Mouse (Mus musculus): ENCODE data around the gene Tcf15. TPM values are rescaled to one million over a fixed set of nuclear protein-coding genes. Genes with fewer than 3 reads are reported as not detected.
A peak's percentile ranks its signal among the peaks of the same experiment; 100 is the strongest.

Tcf15 gene
- polyA plus RNA-seq, 1 experiment, result 2.0 TPM

DNA sequence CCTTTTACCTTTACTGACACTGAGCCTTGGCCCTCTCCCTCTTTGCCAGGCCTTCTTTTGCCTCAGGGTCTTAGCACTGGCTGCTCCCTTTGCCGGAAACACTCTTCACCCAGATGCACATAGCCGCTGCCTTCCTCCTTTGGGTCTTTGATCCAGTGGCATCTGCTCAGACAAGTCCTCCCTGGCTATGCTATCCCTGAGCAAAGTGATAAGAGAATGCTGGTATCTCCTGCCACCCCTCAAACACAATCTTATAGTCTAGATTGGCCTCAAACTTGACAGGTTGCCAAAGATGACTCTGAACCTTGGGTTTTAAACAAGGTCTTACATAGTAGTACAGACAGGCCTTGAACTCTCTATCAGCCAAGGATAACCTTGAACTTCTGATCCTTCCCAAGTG lies 51.2 kb downstream of the Tcf15 start:
- no peak for TF ChIP-seq CTCF (IDR thresholded peaks at IDR 0.05; ENCODE audit: borderline replicate concordance, extremely low read depth, insufficient read depth, insufficient read length)
- no peak for TF ChIP-seq POLR2A (IDR thresholded peaks at IDR 0.05; ENCODE audit: borderline replicate concordance, extremely low read depth, insufficient read depth, insufficient read length, poor library complexity, severe bottlenecking)
- no peak for DNase-seq (ENCODE audit: low read depth)

DNA sequence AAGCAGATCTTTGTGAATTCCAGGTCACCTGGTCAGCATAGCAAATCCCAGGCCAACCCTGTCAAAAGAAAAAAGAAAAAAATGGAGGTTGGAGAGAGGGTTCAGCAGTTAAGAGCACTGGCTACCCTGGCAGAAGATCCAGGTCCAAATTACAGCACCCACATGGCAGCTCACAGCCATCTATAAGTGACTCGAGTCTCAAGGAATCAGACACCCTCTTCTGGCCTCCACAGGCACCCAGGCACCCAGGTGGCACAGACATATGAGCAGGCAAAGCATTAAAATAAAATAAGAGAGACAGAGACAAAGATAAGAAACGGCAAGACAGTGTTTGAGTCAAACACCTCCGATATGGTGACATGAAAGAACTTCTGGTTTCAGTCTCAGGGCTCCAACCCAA lies 53.5 kb downstream of the Tcf15 start:
- DNase-seq (ENCODE audit: low read depth), result no peak
- TF ChIP-seq POLR2A (IDR thresholded peaks at IDR 0.05; ENCODE audit: borderline replicate concordance, extremely low read depth, insufficient read depth, insufficient read length, poor library complexity, severe bottlenecking), result no peak
- no peak for TF ChIP-seq CTCF (IDR thresholded peaks at IDR 0.05; ENCODE audit: borderline replicate concordance, extremely low read depth, insufficient read depth, insufficient read length)

DNA sequence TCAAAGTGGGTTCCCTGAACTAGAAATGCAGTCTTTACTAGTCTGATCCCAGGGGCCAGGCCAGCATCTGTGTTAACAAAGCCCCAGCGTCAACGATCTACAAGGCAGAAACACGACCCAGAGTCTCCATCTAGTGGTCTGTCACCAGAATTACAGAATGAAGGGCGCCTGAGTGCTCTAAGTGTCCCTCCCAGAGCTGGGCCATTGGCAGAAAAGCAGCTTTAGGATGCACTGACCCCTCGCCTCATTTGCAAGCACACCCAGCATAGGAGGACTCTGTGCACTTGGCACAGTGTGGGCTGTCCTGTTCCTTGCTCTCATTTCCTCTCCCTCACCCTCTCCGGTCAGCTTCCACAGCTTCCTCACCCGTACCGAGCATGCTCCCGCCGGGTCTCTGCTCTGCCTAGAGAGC lies 53.9 kb downstream of the Tcf15 start:
- TF ChIP-seq CTCF (IDR thresholded peaks at IDR 0.05; ENCODE audit: borderline replicate concordance, extremely low read depth, insufficient read depth, insufficient read length) (peak; percentile 88), POLR2A (IDR thresholded peaks at IDR 0.05; ENCODE audit: borderline replicate concordance, extremely low read depth, insufficient read depth, insufficient read length, poor library complexity, severe bottlenecking) (no peak)
- peak; percentile 94 for DNase-seq (ENCODE audit: low read depth)

Other genes with a start within 250 kb of the Tcf15 start
- gene Angpt4, start 232.4 kb upstream of the Tcf15 start, polyA plus RNA-seq (2012; rRNA removed), result 0.06 and 0.12 TPM in 2 replicates
- 40.1 and 41.2 TPM in 2 replicates for gene Fam110a, start 163.3 kb upstream of the Tcf15 start, polyA plus RNA-seq (2012; rRNA removed)
- gene Slc52a3, start 147.1 kb upstream of the Tcf15 start, polyA plus RNA-seq (2012; rRNA removed), result 0.95 and 1.4 TPM in 2 replicates
- gene Scrt2, start 62.0 kb upstream of the Tcf15 start, polyA plus RNA-seq (2012; rRNA removed), result 66.5 and 88.8 TPM in 2 replicates
- gene Srxn1, start 38.0 kb upstream of the Tcf15 start, polyA plus RNA-seq (2012; rRNA removed), result 17.9 and 18.5 TPM in 2 replicates
- 89.5 and 107 TPM in 2 replicates for gene Csnk2a1, start 83.3 kb downstream of the Tcf15 start, polyA plus RNA-seq (2012; rRNA removed)
- gene Tbc1d20, start 150.3 kb downstream of the Tcf15 start, polyA plus RNA-seq (2012; rRNA removed), result 39.4 and 41.5 TPM in 2 replicates
- gene Rbck1, start 189.1 kb downstream of the Tcf15 start, polyA plus RNA-seq (2012; rRNA removed), result 246 and 256 TPM in 2 replicates
- 0.62 and 0.70 TPM in 2 replicates for gene Trib3, start 200.5 kb downstream of the Tcf15 start, polyA plus RNA-seq (2012; rRNA removed)
- 25.8 and 33.1 TPM in 2 replicates for gene Nrsn2, start 233.1 kb downstream of the Tcf15 start, polyA plus RNA-seq (2012; rRNA removed)